Mouse (Mus musculus): ENCODE measurements around the gene Brca2.

Gene Brca2

GRCm38 (mm10) chr5:150598202-150599119 is 76.0 kb downstream of the Brca2 start:
- no peak for DNase-seq (ENCODE audit: low read depth, low spot score)

- DNase-seq (ENCODE audit: low read depth, low spot score), result no peak
These were observed 77.2 kb downstream of the Brca2 start for GRCm38 (mm10) chr5:150599301-150600294.

GRCm38 (mm10) chr5:150600554-150601440 is 78.4 kb downstream of the Brca2 start:
- DNase-seq (ENCODE audit: low read depth, low spot score), result no peak

- DNase-seq (ENCODE audit: low read depth, low spot score), result no peak
These were observed 79.2 kb downstream of the Brca2 start for GRCm38 (mm10) chr5:150601441-150602230.

- DNase-seq (ENCODE audit: low read depth, low spot score), result no peak
These were observed 83.7 kb downstream of the Brca2 start for GRCm38 (mm10) chr5:150606131-150606530.

- DNase-seq (ENCODE audit: low read depth, low spot score), result no peak
These were observed 85.2 kb downstream of the Brca2 start for GRCm38 (mm10) chr5:150607631-150608030.

- no peak for DNase-seq (ENCODE audit: low read depth, low spot score)
These were observed 88.7 kb downstream of the Brca2 start for GRCm38 (mm10) chr5:150611136-150611535.

GRCm38 (mm10) chr5:150611697-150612096 is 89.3 kb downstream of the Brca2 start:
- no peak for DNase-seq (ENCODE audit: low read depth, low spot score)

GRCm38 (mm10) chr5:150614054-150614453 is 91.6 kb downstream of the Brca2 start:
- DNase-seq (ENCODE audit: low read depth, low spot score), result no peak

GRCm38 (mm10) chr5:150616216-150616615 is 93.8 kb downstream of the Brca2 start:
- DNase-seq (ENCODE audit: low read depth, low spot score), result no peak

GRCm38 (mm10) chr5:150616731-150617130 is 94.3 kb downstream of the Brca2 start:
- DNase-seq (ENCODE audit: low read depth, low spot score), result no peak

GRCm38 (mm10) chr5:150618599-150619355 is 96.3 kb downstream of the Brca2 start:
- no peak for DNase-seq (ENCODE audit: low read depth, low spot score)

Measured in embryo, embryonic 11.5 days (tissue).